Mouse (Mus musculus) thymus, adult 18-20 months (tissue): ENCODE measurements around the gene Foxp1.

Source experiments
- DNase-seq, 2 experiments: peaks; one replicate each; pipeline ENCODE4 v3.0.0; 2022; ENCODE audit warnings: mixed read lengths in 2 of 2

Foxp1 gene

GRCm38 (mm10) chr6:99007542-99007941, 515.0 kb downstream of the Foxp1 start:
- DNase-seq = no peak

- DNase-seq = no peak
Observed at GRCm38 (mm10) chr6:99004255-99004997, 518.1 kb downstream of the Foxp1 start.

- no peak for DNase-seq
Observed at GRCm38 (mm10) chr6:99003108-99003709, 519.3 kb downstream of the Foxp1 start.

DNA sequence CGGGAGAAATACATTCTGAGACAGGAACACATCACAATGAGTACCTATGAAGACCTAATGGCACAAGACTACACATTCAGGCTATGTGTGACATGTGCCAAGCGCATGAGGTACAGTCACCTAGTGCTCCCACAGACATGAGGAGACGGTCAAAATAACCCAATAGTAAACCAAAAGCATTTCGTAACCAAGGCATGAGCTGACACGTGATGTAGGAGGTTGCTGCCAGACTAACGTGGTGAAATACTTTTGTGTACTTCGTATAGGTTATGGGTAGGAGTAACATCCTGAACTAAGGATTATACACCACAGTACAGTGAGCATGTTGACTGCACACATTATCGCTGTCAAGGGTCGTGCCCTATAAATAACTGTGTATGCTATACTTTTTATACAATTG, 520.9 kb downstream of the Foxp1 start:
- no peak for DNase-seq

- DNase-seq = no peak
Observed at GRCm38 (mm10) chr6:98998971-98999932, 523.3 kb downstream of the Foxp1 start.

GRCm38 (mm10) chr6:98997742-98998141, 524.8 kb downstream of the Foxp1 start:
- DNase-seq = no peak

- no peak for DNase-seq
Observed at GRCm38 (mm10) chr6:98996822-98997221, 525.7 kb downstream of the Foxp1 start.

- no peak for DNase-seq
Observed at GRCm38 (mm10) chr6:98996346-98996745, 526.2 kb downstream of the Foxp1 start.

GRCm38 (mm10) chr6:98995681-98996080, 526.8 kb downstream of the Foxp1 start:
- no peak for DNase-seq

DNA sequence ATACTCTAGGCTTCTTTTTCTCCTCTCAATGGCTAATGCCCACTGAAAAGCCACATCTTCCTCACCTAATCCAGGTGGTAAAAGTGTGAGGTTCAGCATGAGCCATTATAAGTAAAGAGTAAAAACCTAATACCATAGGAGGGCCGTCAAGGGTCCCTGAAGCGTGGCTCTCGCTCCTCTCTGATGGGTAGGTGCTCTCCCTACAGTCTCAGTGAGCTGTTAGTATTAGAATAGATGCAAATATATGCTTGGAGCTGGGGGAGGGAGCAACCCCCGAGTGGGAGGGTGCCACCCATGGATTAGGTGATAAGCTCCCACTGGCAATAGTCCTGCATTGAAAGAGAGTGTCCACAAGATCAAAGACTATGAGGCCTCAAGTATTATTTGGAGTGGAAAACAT, 527.6 kb downstream of the Foxp1 start:
- DNase-seq = no peak

DNA sequence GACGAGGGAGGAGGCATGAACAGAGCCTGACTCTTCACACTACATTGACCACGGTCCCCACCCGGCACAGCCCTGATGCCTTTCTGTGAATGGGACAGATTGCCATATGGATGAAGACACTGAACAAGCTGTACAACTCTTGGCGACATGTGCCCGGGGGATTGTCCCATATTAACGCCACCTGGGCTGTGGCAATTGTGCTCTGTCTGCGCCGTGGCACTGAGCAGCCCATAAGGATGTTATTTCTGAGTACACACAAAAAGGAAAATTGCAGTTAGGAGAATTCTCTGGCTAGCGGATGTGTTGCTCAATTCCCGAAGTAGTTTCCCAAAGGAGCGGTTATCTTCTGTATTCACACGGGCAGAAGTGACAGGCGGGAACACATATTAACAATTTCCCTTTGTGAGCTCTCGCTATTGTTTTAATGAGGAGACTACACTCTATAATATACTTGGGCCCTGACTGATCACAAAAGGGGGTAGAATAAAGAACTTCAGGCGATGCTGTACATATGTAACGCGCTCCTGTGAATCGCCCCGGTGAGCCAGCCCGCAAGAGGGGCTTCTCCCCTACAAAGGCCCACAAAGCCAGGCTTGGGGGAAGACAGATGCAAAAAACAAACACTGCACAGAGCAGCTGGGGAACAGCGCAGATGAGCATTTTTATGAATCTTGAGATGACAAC, 528.3 kb downstream of the Foxp1 start:
- DNase-seq = no peak

DNA sequence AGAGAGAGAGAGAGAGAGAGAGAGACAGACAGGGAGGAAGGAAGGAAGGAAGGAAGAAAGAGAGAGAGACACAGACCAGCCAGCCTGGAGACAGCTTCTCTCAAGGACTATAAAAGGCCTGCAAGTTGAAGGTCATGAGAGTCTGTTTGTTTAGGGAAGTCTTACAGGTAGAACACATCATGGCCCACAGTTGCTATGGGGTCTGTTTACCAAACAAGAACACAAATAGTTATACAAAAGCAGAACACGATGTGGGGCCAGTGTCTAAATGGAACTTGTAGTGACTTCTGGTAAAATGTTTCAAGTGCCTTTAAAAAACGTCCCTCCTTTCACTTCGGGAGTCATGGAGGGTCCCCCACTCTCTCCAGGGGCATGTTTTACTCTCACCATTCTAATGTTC, 529.3 kb downstream of the Foxp1 start:
- no peak for DNase-seq

- no peak for DNase-seq
Observed at GRCm38 (mm10) chr6:98992772-98993147, 529.8 kb downstream of the Foxp1 start.

GRCm38 (mm10) chr6:98991900-98992771, 530.4 kb downstream of the Foxp1 start:
- no peak for DNase-seq

GRCm38 (mm10) chr6:98987533-98988169, 534.9 kb downstream of the Foxp1 start:
- DNase-seq = no peak

DNA sequence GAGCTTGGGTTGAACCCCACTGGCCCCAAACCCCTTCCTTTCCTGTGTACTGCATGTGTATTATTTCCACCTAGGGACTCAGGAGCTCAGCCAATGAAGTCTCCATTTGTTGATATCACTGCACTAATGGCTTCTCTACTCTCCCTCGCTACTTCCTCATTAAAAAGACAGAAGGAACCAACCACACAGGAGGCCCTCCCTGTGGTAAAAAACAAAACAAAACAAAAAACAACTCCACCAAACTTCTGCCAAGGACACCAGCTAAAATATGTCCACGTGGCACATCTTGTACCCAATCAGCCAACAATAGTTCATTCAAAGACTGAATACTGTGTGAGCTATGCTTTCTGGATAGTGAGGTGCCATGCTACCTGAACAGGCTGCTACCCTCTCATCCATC, 537.1 kb downstream of the Foxp1 start:
- DNase-seq = no peak

DNA sequence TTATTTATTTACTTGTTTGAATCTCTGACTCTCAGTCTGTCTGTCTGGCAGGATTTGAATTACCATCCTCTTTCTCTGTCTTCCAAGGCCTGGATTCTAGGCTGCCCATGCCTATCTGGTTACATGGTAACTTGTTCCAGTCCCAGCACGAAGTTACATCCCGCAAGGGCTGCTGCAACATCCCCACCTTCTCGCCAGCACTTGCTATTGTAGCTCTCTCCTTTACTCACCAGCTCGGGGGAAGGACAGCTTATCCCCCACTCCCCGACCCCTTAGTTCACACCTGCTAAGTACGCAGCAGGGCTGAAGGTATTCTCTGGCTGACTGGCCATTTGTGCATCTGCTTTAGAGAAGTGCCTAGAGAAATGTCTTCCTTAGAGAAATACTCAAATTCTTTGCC, 537.9 kb downstream of the Foxp1 start:
- no peak for DNase-seq

DNA sequence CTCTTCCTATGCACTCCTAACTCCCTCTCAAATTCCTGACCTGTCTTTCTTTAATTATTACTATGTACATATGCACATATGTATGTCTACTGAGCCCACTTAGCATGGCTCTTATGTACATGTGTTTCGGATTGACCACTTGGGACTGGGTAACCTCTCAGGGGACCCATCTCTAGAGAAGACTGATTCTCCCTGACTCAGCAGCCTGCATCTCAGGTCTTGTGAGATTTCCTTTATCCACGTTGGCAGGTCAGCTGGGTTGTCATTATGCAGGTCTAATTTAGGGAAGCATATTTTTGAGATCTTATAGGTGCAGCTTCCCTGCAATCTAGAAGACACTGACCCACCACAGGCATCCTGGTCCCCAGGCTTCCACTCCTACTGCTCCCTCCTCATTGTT, 538.5 kb downstream of the Foxp1 start:
- no peak for DNase-seq

DNA sequence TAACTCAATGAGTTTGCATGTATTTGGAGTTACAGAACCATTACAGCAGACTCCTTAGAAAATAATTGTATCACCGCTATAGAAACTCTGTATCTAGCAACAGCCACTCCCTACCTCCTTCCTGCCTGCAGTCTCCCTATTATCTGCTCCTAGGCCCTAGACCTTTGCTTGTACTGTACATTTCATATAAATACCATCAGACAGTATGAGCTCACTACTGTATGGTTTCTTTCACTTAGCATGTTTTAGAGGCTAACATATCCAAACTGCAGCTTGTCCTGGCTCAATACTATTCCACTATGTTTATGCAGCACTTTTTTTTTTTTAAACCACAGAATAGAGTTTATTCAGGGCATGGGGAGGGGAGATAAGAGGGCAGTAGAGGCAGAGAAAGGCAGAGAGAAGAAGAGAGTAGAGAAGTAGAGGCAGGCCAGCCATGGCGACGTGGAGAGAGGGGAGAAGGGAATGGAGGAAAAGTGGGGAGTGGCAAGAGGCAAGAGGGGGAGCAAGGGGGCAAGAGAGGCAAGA, 539.1 kb downstream of the Foxp1 start:
- no peak for DNase-seq

DNA sequence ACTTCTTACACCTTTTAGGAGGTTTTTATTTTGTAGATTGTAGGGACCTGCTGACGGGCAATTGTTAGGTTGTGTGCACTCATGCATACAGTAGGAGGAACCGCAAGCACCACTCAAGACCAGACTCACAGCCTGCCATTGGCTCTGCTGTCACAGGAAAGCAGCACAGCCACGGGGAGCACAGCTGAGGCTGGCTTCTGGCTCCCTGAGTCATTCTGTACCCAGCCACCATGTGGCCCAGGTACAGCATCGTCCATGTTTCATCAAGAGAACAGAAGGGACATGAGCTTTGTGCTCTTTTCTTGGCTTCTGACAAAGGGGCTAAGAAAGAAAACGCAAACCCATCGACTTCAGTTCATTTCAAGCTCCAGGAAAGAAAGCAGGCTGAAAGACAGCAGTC, 541.3 kb downstream of the Foxp1 start:
- DNase-seq = no peak

GRCm38 (mm10) chr6:98980432-98980831, 542.1 kb downstream of the Foxp1 start:
- no peak for DNase-seq
